Mouse (Mus musculus) MEL (cell line): ENCODE results near the gene Pxylp1. TPM values are rescaled to one million over a fixed set of nuclear protein-coding genes. Genes with fewer than 3 reads are reported as not detected.

ENCODE experiments used
- DNase-seq: peaks from one replicate; pipeline ENCODE4 v3.0.0; 2011; ENCODE audit warnings: low read depth, low spot score
- H3K27ac ChIP-seq: 2 replicates; pipeline ENCODE4 v1.5.1; 2012; ENCODE audit warnings: low read depth, mild to moderate bottlenecking, control low read depth, low read length, moderate library complexity; ENCODE audit not compliant: control insufficient read depth
- H3K27me3 ChIP-seq, 2 experiments: fragments of 150-350 bp in 1 of 2; sonication (generic) in 1 of 2; 2 replicates each; pipeline ENCODE4 v1.6.1; 2012; ENCODE audit warnings: low read length in 2 of 2, mild to moderate bottlenecking in 2 of 2, improper control_type of control experiment in 1 of 2, moderate library complexity in 1 of 2; ENCODE audit not compliant: insufficient read depth in 2 of 2, control insufficient read depth in 1 of 2
- H3K36me3 ChIP-seq, 2 experiments: 2 replicates each; pipeline ENCODE4 v1.6.1; 2012 to 2014; ENCODE audit warnings: low read length in 2 of 2, improper control_type of control experiment in 1 of 2, inconsistent platforms in 1 of 2, mild to moderate bottlenecking in 1 of 2; ENCODE audit not compliant: insufficient read depth in 2 of 2, control insufficient read depth in 1 of 2
- H3K4me1 ChIP-seq, 2 experiments: fragments of 150-350 bp in 1 of 2; sonication (generic) in 1 of 2; 2 replicates each; pipeline ENCODE4 v1.6.1; 2012; ENCODE audit warnings: low read length in 2 of 2, improper control_type of control experiment in 1 of 2, mild to moderate bottlenecking in 1 of 2; ENCODE audit not compliant: insufficient read depth in 2 of 2, control insufficient read depth in 1 of 2
- H3K4me3 ChIP-seq, 2 experiments: fragments of 150-350 bp in 1 of 2; sonication (generic) in 1 of 2; 2 replicates each; pipeline ENCODE4 v1.5.1; 2012; ENCODE audit warnings: low read depth in 2 of 2, low read length in 2 of 2, mild to moderate bottlenecking in 2 of 2, moderate library complexity in 2 of 2, control low read depth in 1 of 2, improper control_type of control experiment in 1 of 2; ENCODE audit not compliant: control insufficient read depth in 1 of 2, insufficient read depth in 1 of 2
- H3K79me2 ChIP-seq: 2 replicates; pipeline ENCODE4 v1.6.1; 2012; ENCODE audit warnings: mild to moderate bottlenecking, low read length, moderate library complexity; ENCODE audit not compliant: control insufficient read depth, poor library complexity, insufficient read depth
- H3K9ac ChIP-seq: 2 replicates; pipeline ENCODE4 v1.6.1; 2012; ENCODE audit warnings: low read depth, mild to moderate bottlenecking, control low read depth, low read length, moderate library complexity; ENCODE audit not compliant: control insufficient read depth, poor library complexity, severe bottlenecking
- H3K9me3 ChIP-seq: fragments of 150-350 bp; sonication (generic); replicated peaks from 2 replicates; pipeline ENCODE4 v1.6.1; 2012; ENCODE audit warnings: mild to moderate bottlenecking, low read length, improper control_type of control experiment, moderate library complexity; ENCODE audit not compliant: insufficient read depth
- BHLHE40 ChIP-seq: IDR thresholded peaks from 2 replicates; pipeline ENCODE4 v1.6.1; 2012; ENCODE audit warnings: low read depth, mild to moderate bottlenecking, inconsistent platforms, low read length, improper control_type of control experiment, borderline replicate concordance
- CHD1 ChIP-seq: IDR thresholded peaks from 2 replicates; pipeline ENCODE4 v1.6.1; 2012; ENCODE audit warnings: low read depth, mild to moderate bottlenecking, inconsistent platforms, low read length, improper control_type of control experiment
- CHD2 ChIP-seq: IDR thresholded peaks from 2 replicates; pipeline ENCODE4 v1.6.1; 2011; ENCODE audit warnings: low read length, improper control_type of control experiment
- CTCF ChIP-seq, 3 experiments: IDR thresholded peaks in 2 of 3; conservative IDR thresholded peaks in 1 of 3; 2 replicates each; pipeline ENCODE4 v1.5.1; 2011 to 2012; ENCODE audit warnings: low read length in 3 of 3, low read depth in 2 of 3, mild to moderate bottlenecking in 2 of 3, improper control_type of control experiment in 1 of 3, inconsistent platforms in 1 of 3, mixed read lengths in 1 of 3, moderate library complexity in 1 of 3; ENCODE audit not compliant: control insufficient read depth in 1 of 3, insufficient read depth in 1 of 3, poor library complexity in 1 of 3, severe bottlenecking in 1 of 3
- E2F4 ChIP-seq: IDR thresholded peaks from 2 replicates; pipeline ENCODE4 v1.6.1; 2011; ENCODE audit warnings: low read depth, low read length, improper control_type of control experiment, borderline replicate concordance
- ELF1 ChIP-seq: IDR thresholded peaks from 2 replicates; pipeline ENCODE4 v1.6.1; 2014; ENCODE audit warnings: low read depth, mild to moderate bottlenecking, inconsistent platforms, low read length, improper control_type of control experiment, moderate library complexity
- ETS1 ChIP-seq: IDR thresholded peaks from 2 replicates; pipeline ENCODE4 v1.6.1; 2012; ENCODE audit warnings: low read depth, mild to moderate bottlenecking, inconsistent platforms, low read length, improper control_type of control experiment, moderate library complexity
- GATA1 ChIP-seq: IDR thresholded peaks from 2 replicates; pipeline ENCODE4 v1.6.1; 2011; ENCODE audit warnings: low read depth, low read length, improper control_type of control experiment
- MAX ChIP-seq: IDR thresholded peaks from 2 replicates; pipeline ENCODE4 v1.6.1; 2011; ENCODE audit warnings: low read length, improper control_type of control experiment
- MAZ ChIP-seq: IDR thresholded peaks from 2 replicates; pipeline ENCODE4 v1.6.1; 2012; ENCODE audit warnings: low read depth, mild to moderate bottlenecking, inconsistent platforms, low read length, improper control_type of control experiment
- MEF2A ChIP-seq: IDR thresholded peaks from 2 replicates; pipeline ENCODE4 v1.6.1; 2014; ENCODE audit warnings: low read depth, mild to moderate bottlenecking, inconsistent platforms, low read length, improper control_type of control experiment; ENCODE audit not compliant: poor library complexity, insufficient replicate concordance, severe bottlenecking; ENCODE audit errors: extremely low read depth
- MYB ChIP-seq: IDR thresholded peaks from 2 replicates; pipeline ENCODE4 v1.6.1; 2011; ENCODE audit warnings: mild to moderate bottlenecking, low read depth, low read length, improper control_type of control experiment
- NELFE ChIP-seq: IDR thresholded peaks from 2 replicates; pipeline ENCODE4 v1.6.1; 2011; ENCODE audit warnings: low read depth, low read length, improper control_type of control experiment
- NRF1 ChIP-seq: IDR thresholded peaks from 2 replicates; pipeline ENCODE4 v1.6.1; 2014; ENCODE audit warnings: low read depth, mild to moderate bottlenecking, inconsistent platforms, low read length, improper control_type of control experiment, moderate library complexity; ENCODE audit not compliant: poor library complexity, insufficient read depth, severe bottlenecking
- POLR2A ChIP-seq, 2 experiments: IDR thresholded peaks; 2 replicates each; pipeline ENCODE4 v1.6.1; 2011 to 2012; ENCODE audit warnings: low read length in 2 of 2, mild to moderate bottlenecking in 2 of 2, control low read depth in 1 of 2, improper control_type of control experiment in 1 of 2, low read depth in 1 of 2, moderate library complexity in 1 of 2; ENCODE audit not compliant: control insufficient read depth in 1 of 2, insufficient read depth in 1 of 2, poor library complexity in 1 of 2
- POLR2AphosphoS2 ChIP-seq: IDR thresholded peaks from 2 replicates; pipeline ENCODE4 v1.6.1; 2011; ENCODE audit warnings: low read length, improper control_type of control experiment
- POLR2AphosphoS5 ChIP-seq: IDR thresholded peaks from 2 replicates; pipeline ENCODE4 v1.6.1; 2012; ENCODE audit warnings: low read depth, borderline replicate concordance, mild to moderate bottlenecking, inconsistent platforms, low read length, moderate library complexity, mixed read lengths
- RAD21 ChIP-seq: IDR thresholded peaks from 2 replicates; pipeline ENCODE4 v1.6.1; 2011; ENCODE audit warnings: mild to moderate bottlenecking, low read depth, low read length, improper control_type of control experiment
- SIN3A ChIP-seq: IDR thresholded peaks from 2 replicates; pipeline ENCODE4 v1.6.1; 2012; ENCODE audit warnings: low read length, improper control_type of control experiment, inconsistent platforms
- SMC3 ChIP-seq: IDR thresholded peaks from 2 replicates; pipeline ENCODE4 v1.6.1; 2011; ENCODE audit warnings: low read depth, low read length, improper control_type of control experiment
- TBP ChIP-seq: IDR thresholded peaks from 2 replicates; pipeline ENCODE4 v1.8.0; 2011; ENCODE audit warnings: low read depth, low read length, improper control_type of control experiment
- TCF12 ChIP-seq: IDR thresholded peaks from 2 replicates; pipeline ENCODE4 v1.6.1; 2014; ENCODE audit warnings: low read depth, mild to moderate bottlenecking, inconsistent platforms, low read length, improper control_type of control experiment, moderate library complexity
- UBTF ChIP-seq: IDR thresholded peaks from 2 replicates; pipeline ENCODE4 v1.6.1; 2012; ENCODE audit warnings: low read depth, mild to moderate bottlenecking, inconsistent platforms, low read length, improper control_type of control experiment, moderate library complexity, borderline replicate concordance; ENCODE audit not compliant: insufficient read depth
- USF1 ChIP-seq: IDR thresholded peaks from 2 replicates; pipeline ENCODE4 v1.6.1; 2014; ENCODE audit warnings: low read depth, mild to moderate bottlenecking, inconsistent platforms, low read length, improper control_type of control experiment, moderate library complexity
- USF2 ChIP-seq, 2 experiments: IDR thresholded peaks; 2 replicates each; pipeline ENCODE4 v1.6.1; 2011 to 2012; ENCODE audit warnings: improper control_type of control experiment in 2 of 2, low read length in 2 of 2, borderline replicate concordance in 1 of 2, inconsistent platforms in 1 of 2, low read depth in 1 of 2, mild to moderate bottlenecking in 1 of 2; ENCODE audit not compliant: insufficient read depth in 1 of 2
- ZC3H11A ChIP-seq: IDR thresholded peaks from 2 replicates; pipeline ENCODE4 v1.6.1; 2012; ENCODE audit warnings: low read depth, mild to moderate bottlenecking, inconsistent platforms, low read length, improper control_type of control experiment
- ZMIZ1 ChIP-seq: IDR thresholded peaks from 2 replicates; pipeline ENCODE4 v1.6.1; 2012; ENCODE audit warnings: low read depth, mild to moderate bottlenecking, inconsistent platforms, low read length, improper control_type of control experiment, moderate library complexity
- polyA plus RNA-seq, 2 experiments: library from polyadenylated mRNA; stranded (reverse) in 1 of 2; unstranded in 1 of 2; fragments of >175 nt in 1 of 2; fragments of >200 nt in 1 of 2; gene quantifications; 2 replicates each; pipeline versions ENCODE4 v1.2.1 to v1.2.4; 2012; ENCODE audit warnings: low replicate concordance in 2 of 2, low read depth in 1 of 2; ENCODE audit not compliant: insufficient read length in 2 of 2, insufficient read depth in 1 of 2, missing spikeins in 1 of 2
- total RNA-seq: library from RNA; depleted of rRNA; stranded (reverse); fragments of 300-350 nt; gene quantifications from 2 replicates; pipeline ENCODE4 v1.2.3, GENCODE M21; 2012

Pxylp1 gene
- total and polyA plus RNA-seq, 3 experiments, result 5.7 to 9.9 TPM; not detected in 1

DNA sequence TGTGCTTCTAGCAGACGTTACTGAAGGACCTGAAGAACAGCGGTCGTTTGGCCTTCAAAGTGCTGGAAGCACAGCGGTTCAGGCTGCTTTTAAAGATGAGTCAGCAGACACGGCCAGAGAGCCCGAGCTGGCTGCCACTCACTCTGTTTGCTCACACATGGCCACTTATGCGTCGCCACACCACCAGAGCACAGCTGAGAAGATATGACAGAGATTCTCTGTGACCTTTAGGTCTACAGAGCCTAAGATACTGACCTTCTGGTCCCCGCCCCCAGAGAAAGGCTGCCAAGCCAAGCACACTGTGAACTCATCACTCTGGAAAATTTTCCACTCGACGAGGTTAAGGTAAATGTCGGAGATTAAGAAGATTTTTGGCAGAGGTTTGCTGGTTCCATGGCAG, 68.4 kb downstream of the Pxylp1 start:
- TF ChIP-seq MEF2A (no peak), ETS1 (no peak), MAX (no peak), CHD1 (no peak), POLR2AphosphoS2 (no peak), ELF1 (no peak), RAD21 (no peak), TCF12 (no peak), E2F4 (no peak), SIN3A (no peak), ZMIZ1 (no peak), USF1 (no peak), TBP (no peak), CTCF (IDR thresholded peaks at IDR 0.05 in 2 of 3, conservative IDR thresholded peaks at IDR 0.05 in 1 of 3; ENCODE audit: control insufficient read depth in 1 of 3, insufficient read depth in 1 of 3, low read depth in 2 of 3, low read length in 3 of 3, poor library complexity in 1 of 3, severe bottlenecking in 1 of 3) (no peak)
- H3K79me2 ChIP-seq, result no peaks in the 10 kb centered on the region
- no peaks in the 10 kb centered on the region for H3K9me3 ChIP-seq
- no peak overlapping the region for H3K27ac ChIP-seq
- DNase-seq, result no peak
- H3K36me3 ChIP-seq, result no peaks in the 10 kb centered on the region
- H3K27me3 ChIP-seq, result no peaks in the 10 kb centered on the region
- no peak overlapping the region for H3K4me3 ChIP-seq
- H3K4me1 ChIP-seq, result no peaks in the 10 kb centered on the region
- no peak overlapping the region for H3K9ac ChIP-seq

- Histone ChIP-seq H3K27ac (no peak overlapping the region), H3K27me3 (no peaks in the 10 kb centered on the region), H3K9me3 (no peaks in the 10 kb centered on the region), H3K36me3 (no peaks in the 10 kb centered on the region)
- DNase-seq, result no peak
- TF ChIP-seq POLR2A (IDR thresholded peaks at IDR 0.05; ENCODE audit: control insufficient read depth in 1 of 2, insufficient read depth in 1 of 2, low read depth in 1 of 2, low read length in 2 of 2, poor library complexity in 1 of 2) (no peak), GATA1 (no peak), MEF2A (no peak), BHLHE40 (no peak), POLR2AphosphoS5 (no peak), CHD1 (no peak), MAZ (no peak), NELFE (no peak), NRF1 (no peak), TBP (no peak), CHD2 (no peak), POLR2AphosphoS2 (no peak), MYB (no peak), USF2 (IDR thresholded peaks at IDR 0.05; ENCODE audit: borderline replicate concordance in 1 of 2, insufficient read depth in 1 of 2, low read depth in 1 of 2, low read length in 2 of 2) (no peak), E2F4 (no peak), SMC3 (no peak), UBTF (no peak), ZC3H11A (no peak)
- TF ChIP-seq, all 39 proteins: peak for 0
- H3K9ac ChIP-seq, result no peak overlapping the region
- no peaks in the 10 kb centered on the region for H3K4me1 ChIP-seq
- H3K4me3 ChIP-seq, result no peak overlapping the region
- H3K79me2 ChIP-seq, result no peaks in the 10 kb centered on the region
Observed at GRCm38 (mm10) chr9:96823541-96823940, 68.9 kb downstream of the Pxylp1 start.
